Mouse (Mus musculus) CH12.LX (cell line): ENCODE measurements at regions not wholly inside any gene's neighbourhood (a gene's known extent, or its start where the extent isn't known, plus 50 kb on each side); places are given as distances from the start of the nearest gene placed in this dataset.

Source experiments
- CHD2 ChIP-seq: IDR thresholded peaks from 2 replicates; pipeline ENCODE4 v1.6.1; 2011; ENCODE audit warnings: low read length, improper control_type of control experiment
- CTCF ChIP-seq, 2 experiments: IDR thresholded peaks in 1 of 2; conservative IDR thresholded peaks in 1 of 2; 2 replicates each; pipeline ENCODE4 v1.5.1; 2011 to 2012; ENCODE audit warnings: low read depth in 2 of 2, low read length in 2 of 2, improper control_type of control experiment in 1 of 2, inconsistent platforms in 1 of 2, mild to moderate bottlenecking in 1 of 2, moderate library complexity in 1 of 2
- E2F4 ChIP-seq: IDR thresholded peaks from 2 replicates; pipeline ENCODE4 v1.6.1; 2011; ENCODE audit warnings: low read depth, low read length, improper control_type of control experiment; ENCODE audit not compliant: insufficient replicate concordance
- JUN ChIP-seq: IDR thresholded peaks from 2 replicates; pipeline ENCODE4 v1.6.1; 2011; ENCODE audit warnings: low read depth, mild to moderate bottlenecking, low read length, improper control_type of control experiment, moderate library complexity; ENCODE audit not compliant: insufficient read depth
- MAZ ChIP-seq: IDR thresholded peaks from 2 replicates; pipeline ENCODE4 v1.6.1; 2012; ENCODE audit warnings: low read depth, mild to moderate bottlenecking, inconsistent platforms, low read length, improper control_type of control experiment, moderate library complexity
- MXI1 ChIP-seq: IDR thresholded peaks from 2 replicates; pipeline ENCODE4 v1.6.1; 2011; ENCODE audit warnings: mild to moderate bottlenecking, low read depth, low read length, improper control_type of control experiment
- NELFE ChIP-seq: IDR thresholded peaks from 2 replicates; pipeline ENCODE4 v1.6.1; 2011; ENCODE audit warnings: low read depth, low read length, improper control_type of control experiment
- PAX5 ChIP-seq: IDR thresholded peaks from 2 replicates; pipeline ENCODE4 v1.6.1; 2012; ENCODE audit warnings: low read length, inconsistent platforms, mixed read lengths
- POLR2A ChIP-seq: IDR thresholded peaks from 2 replicates; pipeline ENCODE4 v1.6.1; 2011; ENCODE audit warnings: low read depth, mild to moderate bottlenecking, improper control_type of control experiment, low read length
- RAD21 ChIP-seq: IDR thresholded peaks from 2 replicates; pipeline ENCODE4 v1.6.1; 2011; ENCODE audit warnings: low read depth, mild to moderate bottlenecking, low read length, improper control_type of control experiment, moderate library complexity
- SIN3A ChIP-seq: IDR thresholded peaks from 2 replicates; pipeline ENCODE4 v1.6.1; 2012; ENCODE audit warnings: low read length, improper control_type of control experiment, inconsistent platforms
- TBP ChIP-seq: conservative IDR thresholded peaks from 2 replicates; pipeline ENCODE4 v1.6.1; 2011; ENCODE audit warnings: low read depth, low read length, improper control_type of control experiment
- ZC3H11A ChIP-seq: IDR thresholded peaks from 2 replicates; pipeline ENCODE4 v1.6.1; 2012; ENCODE audit warnings: low read depth, mild to moderate bottlenecking, inconsistent platforms, low read length, improper control_type of control experiment
- ZNF384 ChIP-seq: IDR thresholded peaks from 2 replicates; pipeline ENCODE4 v1.6.1; 2012; ENCODE audit warnings: low read depth, low read length, improper control_type of control experiment, inconsistent platforms

- no peak for TF ChIP-seq MAZ
- no peak for TF ChIP-seq POLR2A
- no peak for TF ChIP-seq NELFE
- TF ChIP-seq CTCF (conservative IDR thresholded peaks at IDR 0.05 in 1 of 2, IDR thresholded peaks at IDR 0.05 in 1 of 2; ENCODE audit: low read depth in 2 of 2, low read length in 2 of 2) = no peak
- TF ChIP-seq SIN3A = no peak
- TF ChIP-seq TBP = no peak
- TF ChIP-seq ZNF384 = no peak
- TF ChIP-seq CHD2 = no peak
- no peak for TF ChIP-seq PAX5
- no peak for TF ChIP-seq ZC3H11A
- TF ChIP-seq JUN = no peak
- no peak for TF ChIP-seq E2F4
- no peak for TF ChIP-seq MXI1
- TF ChIP-seq RAD21 = no peak
Measured at GRCm38 (mm10) chr9:71025196-71025595, 73.2 kb upstream of the Lipc start.
